Mouse (Mus musculus): ENCODE results near the gene Hhipl1. TPM values are rescaled to one million over a fixed set of nuclear protein-coding genes. Genes with fewer than 3 reads are reported as not detected.

Hhipl1 gene
- polyA plus RNA-seq, 2 experiments: 0.58 to 2.7 TPM

- no peak overlapping the region for H3K9ac ChIP-seq (ENCODE audit: low read depth, low read length, severe bottlenecking)
- no peak overlapping the region for H3K27ac ChIP-seq (replicated peaks; ENCODE audit: low read depth, low read length)
- no peak overlapping the region for H3K4me2 ChIP-seq (replicated peaks; ENCODE audit: low read depth, low read length, severe bottlenecking)
- peaks cover 41% of the 10 kb centered on the region for H3K27me3 ChIP-seq (ENCODE audit: control insufficient read depth, insufficient read depth, low read length)
- no peak for TF ChIP-seq POLR2A (IDR thresholded peaks at IDR 0.05; ENCODE audit: borderline replicate concordance, extremely low read depth, insufficient read depth, insufficient read length)
- no peak overlapping the region for H3K4me3 ChIP-seq (replicated peaks; ENCODE audit: low read length)
- WGBS: 36% methylated on average over 6 of the region's 6 CpGs
- no peaks in the 10 kb centered on the region for H3K36me3 ChIP-seq (ENCODE audit: control insufficient read depth, insufficient read depth, low read length)
- H3K9me3 ChIP-seq (ENCODE audit: control insufficient read depth, low read length): no peaks in the 10 kb centered on the region
- H3K4me1 ChIP-seq (ENCODE audit: control insufficient read depth, insufficient read depth, low read length): peaks cover 8% of the 10 kb centered on the region
- ATAC-seq (ENCODE audit: low FRiP score, low read depth): no peak
- no peak for DNase-seq (ENCODE audit: low spot score)
Observed at GRCm38 (mm10) chr12:108316655-108317054, 10.6 kb downstream of the Hhipl1 start.

- 8% methylated on average over 9 of the region's 9 CpGs for WGBS
- H3K4me3 ChIP-seq (replicated peaks; ENCODE audit: low read length): no peak overlapping the region
- H3K9me3 ChIP-seq (ENCODE audit: control insufficient read depth, low read length): no peaks in the 10 kb centered on the region
- H3K27me3 ChIP-seq (ENCODE audit: control insufficient read depth, insufficient read depth, low read length): peaks cover 41% of the 10 kb centered on the region
- H3K27ac ChIP-seq (replicated peaks; ENCODE audit: low read depth, low read length): no peak overlapping the region
- no peaks in the 10 kb centered on the region for H3K36me3 ChIP-seq (ENCODE audit: control insufficient read depth, insufficient read depth, low read length)
- ATAC-seq (ENCODE audit: low FRiP score, low read depth): no peak
- no peak overlapping the region for H3K4me2 ChIP-seq (replicated peaks; ENCODE audit: low read depth, low read length, severe bottlenecking)
- H3K9ac ChIP-seq (ENCODE audit: low read depth, low read length, severe bottlenecking): no peak overlapping the region
- TF ChIP-seq POLR2A (IDR thresholded peaks at IDR 0.05; ENCODE audit: borderline replicate concordance, extremely low read depth, insufficient read depth, insufficient read length): no peak
- H3K4me1 ChIP-seq (ENCODE audit: control insufficient read depth, insufficient read depth, low read length): peaks cover 8% of the 10 kb centered on the region
- DNase-seq (ENCODE audit: low spot score): no peak
Observed at GRCm38 (mm10) chr12:108317201-108317738, 11.2 kb downstream of the Hhipl1 start.

- DNase-seq (ENCODE audit: low spot score) (no peak), ATAC-seq (ENCODE audit: low FRiP score, low read depth) (no peak)
- peak overlapping the region; percentile 17; the same call in 1 of the 2 replicates for H3K4me3 ChIP-seq (replicated peaks; ENCODE audit: low read length)
- 17% methylated on average over 18 of the region's 18 CpGs for WGBS
- H3K9me3 ChIP-seq (ENCODE audit: control insufficient read depth, low read length): no peaks in the 10 kb centered on the region
- no peak overlapping the region for H3K27ac ChIP-seq (replicated peaks; ENCODE audit: low read depth, low read length)
- TF ChIP-seq POLR2A (IDR thresholded peaks at IDR 0.05; ENCODE audit: borderline replicate concordance, extremely low read depth, insufficient read depth, insufficient read length): no peak
- peak overlapping the region; percentile 33; the same call in 1 of the 2 replicates for H3K4me2 ChIP-seq (replicated peaks; ENCODE audit: low read depth, low read length, severe bottlenecking)
- 0 out of 2 replicates have a peak overlapping the region, but pooled peaks have one; percentile 31 for H3K9ac ChIP-seq (ENCODE audit: low read depth, low read length, severe bottlenecking)
- H3K4me1 ChIP-seq (ENCODE audit: control insufficient read depth, insufficient read depth, low read length): peaks cover 8% of the 10 kb centered on the region
- H3K27me3 ChIP-seq (ENCODE audit: control insufficient read depth, insufficient read depth, low read length): peaks cover 41% of the 10 kb centered on the region
- H3K36me3 ChIP-seq (ENCODE audit: control insufficient read depth, insufficient read depth, low read length): no peaks in the 10 kb centered on the region
Observed at GRCm38 (mm10) chr12:108317826-108318430, 11.9 kb downstream of the Hhipl1 start.

GRCm38 (mm10) chr12:108318499-108318898, 12.4 kb downstream of the Hhipl1 start:
- 8% methylated on average over 23 of the region's 37 CpGs for WGBS
- no peak for TF ChIP-seq POLR2A (IDR thresholded peaks at IDR 0.05; ENCODE audit: borderline replicate concordance, extremely low read depth, insufficient read depth, insufficient read length)
- ATAC-seq (ENCODE audit: low FRiP score, low read depth) (no peak), DNase-seq (ENCODE audit: low spot score) (no peak)
- Histone ChIP-seq H3K36me3 (ENCODE audit: control insufficient read depth, insufficient read depth, low read length) (no peaks in the 10 kb centered on the region), H3K4me2 (replicated peaks; ENCODE audit: low read depth, low read length, severe bottlenecking) (peak overlapping the region; percentile 33), H3K9ac (ENCODE audit: low read depth, low read length, severe bottlenecking) (peak overlapping the region; percentile 31; the same call in 1 of the 2 replicates), H3K27ac (replicated peaks; ENCODE audit: low read depth, low read length) (no peak overlapping the region), H3K4me1 (ENCODE audit: control insufficient read depth, insufficient read depth, low read length) (peaks cover 8% of the 10 kb centered on the region), H3K27me3 (ENCODE audit: control insufficient read depth, insufficient read depth, low read length) (peaks cover 41% of the 10 kb centered on the region), H3K4me3 (replicated peaks; ENCODE audit: low read length) (peak overlapping the region; percentile 17; the same call in 1 of the 2 replicates), H3K9me3 (ENCODE audit: control insufficient read depth, low read length) (no peaks in the 10 kb centered on the region)

- Histone ChIP-seq H3K9ac (ENCODE audit: low read depth, low read length, severe bottlenecking) (no peak overlapping the region), H3K27ac (replicated peaks; ENCODE audit: low read depth, low read length) (no peak overlapping the region), H3K36me3 (ENCODE audit: control insufficient read depth, insufficient read depth, low read length) (no peaks in the 10 kb centered on the region), H3K4me1 (ENCODE audit: control insufficient read depth, insufficient read depth, low read length) (peaks cover 8% of the 10 kb centered on the region), H3K9me3 (ENCODE audit: control insufficient read depth, low read length) (no peaks in the 10 kb centered on the region), H3K27me3 (ENCODE audit: control insufficient read depth, insufficient read depth, low read length) (peaks cover 41% of the 10 kb centered on the region), H3K4me3 (replicated peaks; ENCODE audit: low read length) (no peak overlapping the region), H3K4me2 (replicated peaks; ENCODE audit: low read depth, low read length, severe bottlenecking) (no peak overlapping the region)
- 18% methylated on average over 8 of the region's 8 CpGs for WGBS
- ATAC-seq (ENCODE audit: low FRiP score, low read depth) (no peak), DNase-seq (ENCODE audit: low spot score) (no peak)
- TF ChIP-seq POLR2A (IDR thresholded peaks at IDR 0.05; ENCODE audit: borderline replicate concordance, extremely low read depth, insufficient read depth, insufficient read length): no peak
Observed at GRCm38 (mm10) chr12:108320096-108320495, 14.0 kb downstream of the Hhipl1 start.
